Mouse (Mus musculus): Measurements from ENCODE around the gene Zdhhc8.
"Not testable (repeated sequence)": the region's sequence is repeated elsewhere in the genome, so short reads cannot be mapped to it uniquely, and the experiment has no call there.

The Zdhhc8 gene

DNA sequence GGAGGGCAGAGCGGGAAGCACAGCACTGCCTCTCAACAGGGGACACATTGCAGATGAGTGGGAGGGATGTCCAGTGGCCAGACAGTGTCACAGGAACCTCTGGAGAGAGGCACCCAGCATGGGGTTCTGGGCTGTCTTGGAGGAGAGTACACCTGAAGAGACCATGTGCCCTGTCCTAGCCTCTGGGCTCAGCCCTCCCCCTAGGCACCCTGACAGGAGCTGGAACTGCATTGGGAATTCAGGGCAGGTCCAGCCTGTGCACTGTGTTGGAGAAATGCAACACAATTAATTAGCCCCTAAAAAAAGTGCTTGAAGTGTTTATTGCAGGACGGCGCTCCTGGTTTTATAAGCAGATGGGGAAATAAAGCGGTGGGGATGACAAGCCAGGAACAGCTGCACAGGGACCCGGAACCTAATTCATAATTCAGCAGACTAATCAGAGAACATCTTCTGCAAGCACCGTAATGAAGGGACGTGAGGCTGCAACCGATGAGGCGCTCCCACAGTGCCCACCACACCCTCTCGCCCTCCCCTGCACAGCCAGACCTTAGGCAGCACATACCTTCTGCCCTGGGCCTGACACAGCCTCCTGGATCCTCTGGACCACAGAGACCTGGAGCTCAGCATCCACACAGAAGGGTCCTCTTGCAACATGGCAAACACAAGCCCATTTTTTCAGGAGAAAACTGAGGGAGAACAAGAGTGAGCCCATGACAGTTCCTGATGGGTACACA, 36.4 kb downstream of the Zdhhc8 start:
- no peak for DNase-seq (ENCODE audit: extremely low spot score, low read depth, low spot score)

DNA sequence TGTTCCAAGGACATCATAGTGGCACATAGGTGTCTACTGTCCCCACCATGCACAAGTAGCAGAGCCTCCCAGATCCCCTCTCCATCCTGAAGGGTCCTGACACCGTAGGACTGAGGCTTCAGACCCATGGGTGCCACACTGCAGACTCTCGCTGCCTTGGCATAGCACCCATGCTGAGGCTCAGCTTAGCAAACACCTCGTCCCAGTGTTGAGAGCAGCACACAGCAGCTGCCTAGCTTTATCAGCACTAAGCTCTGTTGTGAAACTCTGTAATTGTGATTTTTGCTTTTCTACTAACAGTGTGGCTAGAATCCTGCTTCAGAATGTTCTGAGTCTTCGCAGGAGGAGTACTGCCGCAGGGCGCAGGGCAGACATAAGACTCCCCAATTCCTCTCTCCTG, 37.1 kb downstream of the Zdhhc8 start:
- no peak for DNase-seq (ENCODE audit: extremely low spot score, low read depth, low spot score)

DNA sequence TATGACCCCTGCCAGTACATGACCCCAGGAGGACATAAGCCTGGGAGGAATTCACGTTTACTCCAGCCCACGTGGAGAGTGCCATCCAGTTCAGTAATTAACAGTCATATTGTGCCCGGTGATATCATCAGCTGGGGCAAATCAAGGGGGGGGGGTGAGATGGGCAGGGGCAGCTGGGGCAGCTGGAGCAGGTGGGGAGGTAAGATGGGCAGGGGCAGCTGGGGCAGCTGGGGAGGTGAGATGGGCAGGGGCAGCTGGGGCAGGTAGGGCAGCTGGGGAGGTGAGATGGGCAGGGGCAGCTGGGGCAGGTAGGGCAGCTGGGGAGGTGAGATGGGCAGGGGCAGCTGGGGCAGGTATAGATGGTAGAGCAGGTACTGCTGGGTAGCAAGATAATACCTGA, 39.4 kb downstream of the Zdhhc8 start:
- not testable (repeated sequence) for DNase-seq (ENCODE audit: extremely low spot score, low read depth, low spot score)

DNA sequence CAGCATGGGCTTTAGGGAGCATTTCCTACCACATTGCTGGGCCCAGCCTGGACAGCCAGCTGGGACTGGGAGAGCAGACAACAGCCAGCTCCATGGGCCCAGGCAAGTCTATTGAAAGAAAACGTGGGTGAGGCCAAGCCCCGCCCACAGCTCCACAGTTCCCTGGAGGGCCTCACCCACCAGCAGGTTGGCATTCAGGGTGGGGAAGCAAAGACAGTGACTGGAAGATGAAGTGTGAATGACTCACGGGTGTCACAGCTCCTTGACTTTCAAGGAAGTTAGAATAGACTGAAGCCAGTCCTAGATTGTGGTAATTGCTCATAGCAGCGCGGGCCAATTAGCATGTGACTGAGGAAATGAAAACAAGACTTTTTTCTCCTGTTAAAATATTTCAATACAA, 39.9 kb downstream of the Zdhhc8 start:
- DNase-seq (ENCODE audit: extremely low spot score, low read depth, low spot score): no peak

DNA sequence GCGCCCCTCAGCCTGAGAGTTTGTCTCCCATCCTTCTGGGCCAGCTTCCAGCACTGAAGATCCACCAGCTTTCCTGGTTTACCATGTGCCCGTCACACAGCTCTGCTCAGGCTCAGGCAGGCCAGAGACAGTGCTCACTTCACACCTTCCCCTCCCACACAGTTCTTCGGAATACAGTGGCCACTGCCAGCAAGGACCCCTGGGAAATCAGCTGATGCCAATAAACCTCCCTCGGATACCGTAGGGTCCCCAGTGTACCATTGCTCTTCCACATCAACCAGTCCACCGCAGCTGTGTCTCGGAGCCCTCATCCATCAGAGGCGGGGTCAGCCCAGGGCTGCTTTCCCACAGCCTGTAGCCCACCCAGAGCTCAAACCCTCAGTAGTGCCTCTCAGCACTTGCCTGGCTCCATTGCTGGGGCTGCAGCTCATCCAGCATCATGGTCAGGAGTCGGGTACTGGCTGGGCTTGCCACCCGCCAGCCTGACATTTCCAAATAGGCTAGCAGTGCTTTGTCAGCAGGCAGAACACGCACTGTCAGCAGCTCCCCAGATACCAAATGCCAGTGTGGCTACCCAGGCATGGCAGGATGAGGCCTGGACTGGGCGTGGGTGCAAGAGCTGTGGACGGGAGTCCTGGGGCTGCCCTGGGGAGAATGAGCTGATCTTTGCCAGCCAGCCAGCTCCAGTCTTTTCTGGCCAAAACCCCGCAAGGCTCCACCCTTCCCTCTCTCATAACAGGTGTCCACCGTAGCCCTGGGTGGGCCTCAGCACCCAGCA, 40.5 kb downstream of the Zdhhc8 start:
- no peak for DNase-seq (ENCODE audit: extremely low spot score, low read depth, low spot score)

DNA sequence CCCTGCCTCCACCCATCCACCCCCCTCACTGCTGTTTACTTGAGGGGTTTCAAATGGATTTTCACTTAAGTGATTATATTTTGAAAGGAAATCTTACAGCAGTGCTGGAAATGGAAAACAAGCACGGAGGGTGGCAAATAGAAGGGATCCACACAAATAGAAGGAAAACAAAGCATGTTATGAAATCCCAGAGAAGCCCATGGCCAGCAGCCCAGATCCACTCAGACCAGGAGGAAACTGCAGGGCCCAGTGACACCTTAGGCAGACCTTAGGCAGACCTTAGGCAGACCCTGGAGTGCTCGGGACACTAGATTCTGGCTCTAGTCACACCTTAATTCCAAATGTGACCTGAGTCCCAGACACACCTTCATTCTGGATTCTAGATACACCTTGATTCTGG, 43.9 kb downstream of the Zdhhc8 start:
- no peak for DNase-seq (ENCODE audit: extremely low spot score, low read depth, low spot score)

DNA sequence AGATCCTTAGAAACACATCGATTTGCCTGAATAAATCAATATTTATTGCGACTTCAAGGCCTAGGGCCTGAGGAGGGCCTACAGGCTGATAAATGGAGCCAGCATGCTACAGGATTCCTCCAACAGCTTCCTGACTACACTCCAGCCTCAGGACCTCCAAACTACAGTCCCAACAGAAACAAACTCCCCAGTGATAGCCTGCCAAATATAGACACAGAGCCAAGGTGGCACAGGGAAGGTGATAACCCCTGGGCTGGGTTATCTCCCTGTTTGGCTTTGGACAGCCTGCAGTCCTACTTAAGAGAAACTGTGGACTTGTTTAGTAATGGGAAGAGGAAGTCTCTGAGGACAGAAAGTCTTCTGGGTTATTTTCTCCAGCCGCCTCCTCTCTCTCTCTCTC, 47.7 kb downstream of the Zdhhc8 start:
- DNase-seq (ENCODE audit: extremely low spot score, low read depth, low spot score): no peak

DNA sequence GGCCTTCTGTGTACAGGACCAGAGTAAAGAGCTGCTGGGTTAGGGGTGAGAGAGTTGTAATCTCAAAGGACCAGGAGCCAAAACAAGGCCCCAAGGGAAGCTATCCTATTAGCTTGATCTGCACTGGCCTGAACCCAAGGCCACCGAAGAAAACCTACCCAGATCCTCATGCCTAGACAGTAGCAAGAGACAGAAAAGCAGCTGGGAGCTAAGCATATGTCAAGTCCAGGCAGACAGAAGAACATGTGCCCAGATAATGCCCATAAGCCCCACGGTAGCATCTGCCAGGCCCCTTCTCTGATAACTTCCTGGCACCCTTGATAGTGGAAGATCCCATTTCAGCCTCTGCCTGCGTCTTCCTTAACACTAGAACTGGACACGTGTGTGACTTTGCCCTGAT, 48.1 kb downstream of the Zdhhc8 start:
- no peak for DNase-seq (ENCODE audit: extremely low spot score, low read depth, low spot score)

DNA sequence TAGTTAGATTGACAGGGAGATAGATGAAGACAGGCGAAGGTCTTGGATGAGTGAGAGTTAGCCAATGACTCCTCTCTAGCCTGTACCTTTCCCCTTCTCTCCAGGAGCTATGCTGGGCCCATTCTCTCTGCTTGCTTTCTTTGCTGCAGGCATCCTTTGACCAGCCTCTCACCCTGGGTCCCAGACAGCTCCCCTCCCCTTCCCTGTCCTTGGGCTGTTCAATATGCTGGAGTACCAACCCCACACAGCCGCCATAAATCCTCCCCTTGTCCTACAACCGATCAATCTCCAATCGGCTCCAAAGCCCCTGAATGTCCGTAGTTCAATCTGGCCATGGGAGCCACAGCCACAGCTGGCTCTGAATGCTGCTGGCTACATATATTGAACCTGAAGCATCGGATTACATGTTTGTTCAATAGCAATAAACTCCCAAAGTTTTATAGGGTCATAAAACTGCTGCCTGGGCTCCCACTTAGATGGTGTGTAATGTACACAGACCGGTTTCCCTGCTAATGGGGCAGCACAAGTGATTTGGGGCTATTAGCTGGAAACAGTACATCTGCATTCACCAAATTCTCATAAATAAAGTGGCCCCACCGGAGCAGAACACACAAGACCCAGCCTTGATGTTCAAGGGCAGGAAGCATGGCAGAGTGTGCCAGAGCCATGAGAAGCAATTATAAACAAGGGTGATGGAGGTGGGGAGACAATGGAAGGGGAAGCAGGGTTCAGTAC, 49.1 kb downstream of the Zdhhc8 start:
- DNase-seq (ENCODE audit: extremely low spot score, low read depth, low spot score): peak; percentile 76

DNA sequence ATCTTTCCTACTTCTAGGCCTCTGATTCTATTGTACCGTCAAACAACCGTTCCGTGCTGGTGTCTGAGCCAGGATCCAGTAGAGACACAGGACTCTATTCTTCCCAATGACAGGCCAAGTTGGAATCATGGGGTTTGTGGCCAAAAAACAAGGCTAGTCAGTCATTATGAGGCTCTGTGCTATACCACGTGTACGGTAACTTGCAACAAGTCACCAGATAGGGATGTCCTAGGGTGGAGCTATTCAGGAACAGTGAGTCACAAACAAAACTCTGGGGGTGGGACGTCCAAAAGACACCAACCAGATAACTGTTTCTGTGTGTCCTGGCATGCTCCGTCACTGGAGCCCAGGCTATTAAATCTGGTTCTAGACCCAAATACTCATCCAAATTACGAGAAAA, 52.2 kb downstream of the Zdhhc8 start:
- DNase-seq (ENCODE audit: extremely low spot score, low read depth, low spot score): no peak

DNA sequence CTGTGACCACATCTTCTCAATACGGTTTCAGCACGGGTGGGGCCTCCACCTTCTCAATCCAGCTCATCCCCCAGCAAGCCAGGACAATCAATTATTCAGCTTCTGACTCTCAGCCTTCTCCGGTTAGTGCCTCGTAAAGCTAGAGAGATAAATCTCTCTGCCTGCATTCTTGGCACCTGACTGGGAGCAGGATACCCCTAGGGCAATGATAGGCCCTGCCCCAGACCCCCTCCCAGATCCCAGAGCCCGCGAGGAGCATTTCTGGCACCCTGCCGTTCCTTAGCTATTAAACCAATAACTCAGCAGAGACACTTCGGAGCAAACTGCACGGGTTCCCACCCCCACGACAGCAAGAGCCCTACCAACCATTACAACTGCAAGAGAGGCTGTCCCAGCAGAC, 53.5 kb downstream of the Zdhhc8 start:
- no peak for DNase-seq (ENCODE audit: extremely low spot score, low read depth, low spot score)

DNA sequence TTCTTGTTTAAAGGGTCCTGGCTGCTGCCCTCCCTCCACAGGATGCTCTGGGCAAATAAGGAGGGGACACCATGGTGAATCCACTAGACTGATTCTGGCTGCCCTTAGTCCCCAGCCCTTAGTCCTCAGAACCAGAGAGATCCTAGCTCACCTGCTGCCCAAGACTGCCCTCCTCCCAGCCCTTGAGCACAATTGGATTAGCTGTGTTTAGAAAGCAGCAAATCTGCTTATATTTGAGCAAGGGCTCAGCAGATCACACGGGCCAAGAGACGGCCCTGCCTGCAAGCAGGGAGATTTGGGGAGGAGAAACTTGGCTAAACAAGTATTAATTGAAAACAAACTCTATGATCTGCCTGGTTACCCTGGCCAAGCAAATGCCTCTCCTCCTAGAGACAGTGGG, 55.3 kb downstream of the Zdhhc8 start:
- no peak for DNase-seq (ENCODE audit: extremely low spot score, low read depth, low spot score)

DNA sequence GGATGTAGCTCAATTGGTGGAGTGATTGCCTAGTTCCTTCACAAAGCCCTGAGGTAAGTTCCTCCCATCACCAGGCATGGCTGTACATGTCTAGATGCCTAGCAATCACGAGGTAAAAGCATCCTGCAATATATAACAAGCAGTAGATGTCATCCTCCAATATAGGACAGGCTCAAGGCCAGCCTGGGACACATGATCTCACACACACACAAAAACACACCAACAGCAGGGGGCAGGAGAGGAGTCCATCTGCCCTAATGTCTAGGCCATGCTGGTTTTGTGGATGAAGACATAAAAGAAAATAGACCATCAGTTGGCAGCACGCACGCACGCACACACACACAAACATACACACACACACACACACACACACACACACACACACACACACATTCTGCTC, 58.2 kb downstream of the Zdhhc8 start:
- DNase-seq (ENCODE audit: extremely low spot score, low read depth, low spot score): no peak

DNA sequence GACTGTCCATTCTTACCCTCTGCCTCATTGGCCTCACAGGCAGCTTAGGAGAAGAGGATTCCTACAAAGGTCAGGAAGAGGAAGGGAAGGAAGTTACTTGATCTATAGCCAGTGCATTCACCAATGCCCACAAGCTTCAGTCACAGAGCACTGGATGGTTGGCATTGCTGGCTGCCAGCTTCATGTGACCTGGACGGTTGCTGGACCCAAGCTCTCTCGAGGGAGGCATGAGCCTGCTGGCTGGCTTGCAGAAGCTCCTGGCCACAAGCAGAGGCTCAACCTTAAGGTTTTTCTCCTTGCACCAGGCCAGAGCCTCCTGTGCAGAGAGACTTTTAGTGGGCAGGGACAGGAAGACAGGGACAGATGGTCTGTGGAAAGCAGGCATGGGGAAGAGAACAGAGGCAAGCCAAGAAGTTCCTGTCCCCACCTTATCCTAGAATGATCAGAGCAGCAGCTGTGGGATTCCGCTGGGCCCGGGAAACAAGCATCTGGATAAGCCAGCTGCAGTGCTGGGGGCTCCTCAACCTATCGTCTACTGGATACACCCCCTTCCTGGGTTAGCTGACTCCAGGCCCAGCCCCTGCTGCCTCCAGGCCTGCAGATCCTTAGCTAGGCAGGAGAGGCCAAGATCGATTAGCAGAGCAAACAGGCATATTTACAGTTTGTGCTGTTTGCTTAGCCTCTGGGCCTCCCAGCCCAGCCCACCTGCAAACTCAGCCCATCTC, 59.0 kb downstream of the Zdhhc8 start:
- DNase-seq (ENCODE audit: extremely low spot score, low read depth, low spot score): no peak

DNA sequence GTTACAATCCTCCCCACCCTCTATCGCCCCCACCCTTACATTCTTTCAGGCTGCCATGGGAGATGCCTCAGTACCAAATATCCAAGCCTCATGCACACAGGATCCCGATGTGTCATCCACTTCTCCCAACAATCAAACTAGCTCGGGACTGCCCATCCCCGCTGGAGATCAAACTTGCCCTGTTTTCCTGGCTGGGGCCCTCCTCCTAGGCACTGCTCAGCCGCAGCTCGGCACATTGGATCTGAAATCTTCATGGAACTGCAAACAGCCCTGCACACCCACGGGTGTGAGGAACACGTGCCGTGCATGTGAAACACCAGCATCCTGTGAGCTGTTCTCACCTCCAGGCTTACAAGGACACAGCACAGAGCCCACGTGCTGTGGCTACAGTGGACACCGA, 61.1 kb downstream of the Zdhhc8 start:
- no peak for DNase-seq (ENCODE audit: extremely low spot score, low read depth, low spot score)

DNA sequence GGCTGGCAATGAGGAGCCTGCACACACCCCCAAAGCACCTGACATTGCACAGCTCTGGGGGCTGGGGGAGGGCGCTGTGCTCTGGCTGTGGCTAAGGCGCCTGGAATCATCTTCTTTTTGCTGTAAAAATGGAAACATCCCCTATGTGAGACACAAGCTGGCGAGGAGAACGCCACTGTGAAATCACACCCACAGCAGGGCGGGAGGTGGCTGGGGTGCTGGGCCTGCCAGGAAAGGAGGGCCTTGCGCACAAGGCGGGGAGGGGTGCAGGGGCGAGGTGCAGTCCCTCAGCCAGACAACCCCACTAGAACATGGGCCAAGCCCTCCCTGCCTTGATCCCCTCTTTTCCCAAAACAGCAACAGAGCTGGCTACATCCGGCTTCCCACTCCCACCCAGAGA, 61.7 kb downstream of the Zdhhc8 start:
- no peak for DNase-seq (ENCODE audit: extremely low spot score, low read depth, low spot score)

DNA sequence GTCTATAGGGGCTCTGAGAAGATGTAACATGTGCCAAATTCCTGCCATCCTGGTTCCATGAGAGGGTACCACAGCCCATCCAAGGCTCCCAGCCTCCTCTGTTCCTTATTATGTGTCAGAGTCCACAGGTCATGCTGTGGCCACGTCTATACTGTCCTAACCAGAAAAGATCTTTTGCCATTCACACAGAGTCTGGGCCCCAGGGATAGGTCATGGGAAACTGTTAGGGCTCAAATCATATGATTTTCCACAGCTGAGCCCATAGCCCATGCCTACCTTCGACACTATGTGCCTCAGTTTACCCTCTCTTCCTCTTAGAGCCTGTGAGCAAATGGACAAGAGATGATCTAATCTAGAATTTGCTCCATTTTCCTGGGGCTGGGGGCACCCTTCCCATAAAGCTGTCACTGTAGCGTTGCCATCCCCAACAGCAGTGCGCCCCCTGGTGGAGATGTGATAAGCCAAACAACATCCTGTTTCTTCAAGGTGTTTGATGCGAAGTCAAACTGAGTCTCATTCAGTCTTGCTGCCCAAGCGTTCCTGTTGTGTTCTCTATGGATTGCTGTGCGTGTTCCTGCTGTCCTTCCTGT, 62.6 kb downstream of the Zdhhc8 start:
- peak; percentile 50 for DNase-seq (ENCODE audit: extremely low spot score, low read depth, low spot score)
